Mouse (Mus musculus): ENCODE measurements around the gene Gpr176. TPM values are rescaled to one million over a fixed set of nuclear protein-coding genes. Genes with fewer than 3 reads are reported as not detected.

Gene Gpr176
- 4.4 and 5.6 TPM in 2 replicates for polyA plus RNA-seq (2012; rRNA removed)

DNA sequence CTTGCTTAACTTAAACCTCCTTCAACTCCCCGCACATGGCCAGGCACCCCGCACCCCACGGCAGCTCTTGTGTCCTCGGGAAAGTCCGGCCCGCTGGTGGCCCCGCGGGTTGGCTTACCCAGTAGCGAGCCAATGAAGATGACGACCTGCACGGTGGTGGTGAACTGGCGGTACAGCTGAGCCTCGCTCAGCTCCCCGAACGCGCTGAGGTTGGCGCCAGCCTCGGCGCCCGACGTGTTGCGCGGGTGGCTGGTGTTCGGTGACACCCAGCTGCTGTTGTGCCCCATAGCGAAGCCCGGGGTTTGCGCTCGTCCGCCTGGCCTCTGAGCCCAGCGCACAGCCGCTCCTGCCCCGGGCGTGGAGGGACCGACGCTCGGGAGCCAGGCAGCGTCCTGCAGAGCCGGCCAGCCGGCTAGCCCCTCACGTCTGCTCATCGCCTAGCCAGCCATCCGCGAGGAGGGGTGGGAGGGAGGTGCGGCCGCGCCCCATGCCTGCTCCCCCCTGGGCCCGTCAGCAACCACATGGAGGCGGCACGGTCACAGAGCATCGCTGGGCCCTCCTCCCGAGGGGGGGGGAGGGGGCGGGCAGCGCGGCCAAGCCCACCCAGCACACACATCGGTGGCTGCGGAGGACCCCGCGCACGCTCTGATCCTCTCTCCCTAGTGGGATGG, at the start of gene Gpr176:
Gene Gpr176, minus strand, starts transcription at position 519 of the 671 bp plus-strand sequence.
- peak within 1 kb of the TSS; percentile 79 for H3K4me3 ChIP-seq (replicated peaks; ENCODE audit: insufficient read depth, low read depth, low read length)
- H3K4me1 ChIP-seq (ENCODE audit: control insufficient read depth, insufficient read depth, low read length) = no peaks in the 10 kb centered on the region
- under 1% methylated on average over 54 of the region's 59 CpGs for WGBS
- DNase-seq = peak; percentile 62 to 68
- TF ChIP-seq POLR2A (IDR thresholded peaks at IDR 0.05; ENCODE audit: borderline replicate concordance, insufficient read depth, low read length) (no peak), CTCF (IDR thresholded peaks at IDR 0.05; ENCODE audit: borderline replicate concordance, insufficient read depth, low read depth, low read length) (no peak)
- H3K27me3 ChIP-seq (ENCODE audit: control insufficient read depth, insufficient read depth, low read length) = no peaks in the 10 kb centered on the region
- peak within 1 kb of the TSS; percentile 87 for H3K27ac ChIP-seq (ENCODE audit: insufficient read depth, low read length)

GRCm38 (mm10) chr2:118422385-118422784, 49.2 kb upstream of the Gpr176 start:
- no peak for TF ChIP-seq CTCF (IDR thresholded peaks at IDR 0.05; ENCODE audit: borderline replicate concordance, insufficient read depth, low read depth, low read length)
- no peak for TF ChIP-seq POLR2A (IDR thresholded peaks at IDR 0.05; ENCODE audit: borderline replicate concordance, insufficient read depth, low read length)
- Histone ChIP-seq H3K4me3 (replicated peaks; ENCODE audit: insufficient read depth, low read depth, low read length) (no peak overlapping the region), H3K4me1 (ENCODE audit: control insufficient read depth, insufficient read depth, low read length) (no peaks in the 10 kb centered on the region), H3K27ac (ENCODE audit: insufficient read depth, low read length) (no peak overlapping the region), H3K27me3 (ENCODE audit: control insufficient read depth, insufficient read depth, low read length) (no peaks in the 10 kb centered on the region)
- 82% methylated on average over 8 of the region's 8 CpGs for WGBS
- no peak for DNase-seq

DNA sequence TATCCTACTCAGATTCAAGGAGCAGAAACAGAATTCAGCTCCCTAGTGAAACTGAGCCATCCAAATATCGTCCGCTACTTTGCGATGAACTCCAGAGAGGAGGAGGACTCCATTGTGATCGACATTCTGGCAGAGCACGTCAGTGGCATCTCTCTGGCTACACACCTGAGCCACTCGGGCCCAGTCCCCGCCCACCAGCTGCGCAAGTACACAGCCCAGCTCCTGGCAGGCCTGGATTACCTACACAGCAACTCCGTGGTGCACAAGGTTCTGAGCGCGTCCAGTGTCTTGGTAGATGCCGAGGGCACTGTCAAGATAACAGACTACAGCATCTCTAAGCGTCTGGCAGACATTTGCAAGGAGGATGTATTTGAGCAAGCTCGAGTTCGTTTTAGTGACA, 48.7 kb upstream of the Gpr176 start:
- H3K4me1 ChIP-seq (ENCODE audit: control insufficient read depth, insufficient read depth, low read length) = no peaks in the 10 kb centered on the region
- H3K27me3 ChIP-seq (ENCODE audit: control insufficient read depth, insufficient read depth, low read length) = no peaks in the 10 kb centered on the region
- TF ChIP-seq CTCF (IDR thresholded peaks at IDR 0.05; ENCODE audit: borderline replicate concordance, insufficient read depth, low read depth, low read length) (no peak), POLR2A (IDR thresholded peaks at IDR 0.05; ENCODE audit: borderline replicate concordance, insufficient read depth, low read length) (no peak)
- WGBS = 87% methylated on average over 15 of the region's 15 CpGs
- no peak overlapping the region for H3K27ac ChIP-seq (ENCODE audit: insufficient read depth, low read length)
- no peak for DNase-seq
- no peak overlapping the region for H3K4me3 ChIP-seq (replicated peaks; ENCODE audit: insufficient read depth, low read depth, low read length)

DNA sequence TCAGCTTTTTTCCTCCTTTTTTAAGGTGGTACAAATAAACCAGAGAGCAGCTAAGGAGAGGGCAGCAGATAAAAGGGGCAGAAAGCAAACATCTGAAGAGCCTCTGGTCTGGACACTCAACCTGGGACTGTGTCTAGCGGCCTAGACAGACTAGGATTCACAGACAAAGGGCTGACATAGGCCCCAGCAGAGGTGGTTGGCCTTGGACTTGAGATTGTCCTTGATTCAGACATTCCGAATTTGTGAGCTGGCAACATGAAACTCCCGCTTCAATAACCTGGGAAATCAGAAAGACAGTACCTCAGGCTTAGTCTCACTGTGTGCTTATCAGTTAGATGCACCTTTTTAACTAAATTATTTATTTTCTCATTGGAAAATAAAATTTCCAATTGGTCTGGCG, 44.9 kb upstream of the Gpr176 start:
- 89% methylated on average over 4 of the region's 4 CpGs for WGBS

DNA sequence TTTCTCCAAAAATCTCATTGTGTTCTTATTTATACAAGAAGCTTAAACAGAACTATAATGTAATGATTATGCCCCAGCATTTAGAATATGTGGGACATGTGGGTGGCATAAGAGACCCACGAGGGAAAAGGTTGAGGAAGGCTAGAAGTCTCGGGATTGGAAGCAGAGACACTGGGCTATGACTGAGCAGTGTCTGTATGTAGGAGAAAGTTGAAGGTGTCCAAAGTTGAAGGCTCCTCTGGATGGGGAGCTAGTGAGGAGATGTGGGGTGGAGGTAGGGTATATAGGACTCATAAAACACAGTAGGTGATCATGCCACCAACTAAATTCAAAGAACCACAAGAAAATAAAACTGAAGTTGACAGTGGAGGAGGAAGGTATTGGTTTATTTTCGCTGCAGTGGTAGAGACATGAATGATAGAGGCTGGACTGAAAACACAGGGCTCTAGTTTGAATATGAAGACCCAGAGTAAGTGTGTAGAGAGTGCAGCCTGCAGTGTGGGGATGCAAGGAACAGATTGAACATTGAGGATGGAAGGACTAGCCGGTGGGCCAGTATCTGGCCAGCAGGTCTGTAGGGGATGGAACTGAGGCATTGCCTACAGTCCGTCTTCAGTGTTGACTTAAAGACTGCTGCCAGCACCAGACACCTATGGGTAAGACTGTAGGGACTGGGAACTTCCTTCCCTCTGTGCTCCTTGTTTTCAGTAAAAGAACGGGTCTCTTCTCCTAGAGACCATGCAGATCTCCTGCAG, 42.6 kb upstream of the Gpr176 start:
- TF ChIP-seq CTCF (IDR thresholded peaks at IDR 0.05; ENCODE audit: borderline replicate concordance, insufficient read depth, low read depth, low read length) (no peak), POLR2A (IDR thresholded peaks at IDR 0.05; ENCODE audit: borderline replicate concordance, insufficient read depth, low read length) (no peak)
- Histone ChIP-seq H3K4me1 (ENCODE audit: control insufficient read depth, insufficient read depth, low read length) (no peaks in the 10 kb centered on the region), H3K4me3 (replicated peaks; ENCODE audit: insufficient read depth, low read depth, low read length) (no peak overlapping the region), H3K27ac (ENCODE audit: insufficient read depth, low read length) (no peak overlapping the region), H3K27me3 (ENCODE audit: control insufficient read depth, insufficient read depth, low read length) (no peaks in the 10 kb centered on the region)
- DNase-seq = no peak
- WGBS = 94% methylated on average over 6 of the region's 6 CpGs

More for the DNA sequence above, 44.9 kb upstream of the Gpr176 start:
- TF ChIP-seq POLR2A (IDR thresholded peaks at IDR 0.05; ENCODE audit: borderline replicate concordance, insufficient read depth, low read length) = no peak
- TF ChIP-seq CTCF (IDR thresholded peaks at IDR 0.05; ENCODE audit: borderline replicate concordance, insufficient read depth, low read depth, low read length) = no peak
- Histone ChIP-seq H3K4me3 (replicated peaks; ENCODE audit: insufficient read depth, low read depth, low read length) (no peak overlapping the region), H3K27ac (ENCODE audit: insufficient read depth, low read length) (no peak overlapping the region), H3K4me1 (ENCODE audit: control insufficient read depth, insufficient read depth, low read length) (no peaks in the 10 kb centered on the region), H3K27me3 (ENCODE audit: control insufficient read depth, insufficient read depth, low read length) (no peaks in the 10 kb centered on the region)
- DNase-seq = no peak

GRCm38 (mm10) chr2:118412821-118413220, 39.6 kb upstream of the Gpr176 start:
- Histone ChIP-seq H3K4me1 (ENCODE audit: control insufficient read depth, insufficient read depth, low read length) (no peaks in the 10 kb centered on the region; the same call in 1 of the 2 replicates), H3K4me3 (replicated peaks; ENCODE audit: insufficient read depth, low read depth, low read length) (no peak overlapping the region), H3K27me3 (ENCODE audit: control insufficient read depth, insufficient read depth, low read length) (no peaks in the 10 kb centered on the region), H3K27ac (ENCODE audit: insufficient read depth, low read length) (no peak overlapping the region)
- TF ChIP-seq POLR2A (IDR thresholded peaks at IDR 0.05; ENCODE audit: borderline replicate concordance, insufficient read depth, low read length) (no peak), CTCF (IDR thresholded peaks at IDR 0.05; ENCODE audit: borderline replicate concordance, insufficient read depth, low read depth, low read length) (no peak)
- DNase-seq = no peak
- 82% methylated on average over 11 of the region's 11 CpGs for WGBS

GRCm38 (mm10) chr2:118408336-118408895, 35.2 kb upstream of the Gpr176 start:
- H3K27me3 ChIP-seq (ENCODE audit: control insufficient read depth, insufficient read depth, low read length) = no peaks in the 10 kb centered on the region
- WGBS = 44% methylated on average over 4 of the region's 4 CpGs
- H3K4me3 ChIP-seq (replicated peaks; ENCODE audit: insufficient read depth, low read depth, low read length) = no peak overlapping the region
- no peak for DNase-seq
- TF ChIP-seq CTCF (IDR thresholded peaks at IDR 0.05; ENCODE audit: borderline replicate concordance, insufficient read depth, low read depth, low read length) (no peak), POLR2A (IDR thresholded peaks at IDR 0.05; ENCODE audit: borderline replicate concordance, insufficient read depth, low read length) (no peak)
- no peak overlapping the region for H3K27ac ChIP-seq (ENCODE audit: insufficient read depth, low read length)
- peaks cover 6% of the 10 kb centered on the region for H3K4me1 ChIP-seq (ENCODE audit: control insufficient read depth, insufficient read depth, low read length)

Data from cerebellum, adult 2 months (tissue).